In genomic region chr15:10223614-10224155, GRCm38 (mm10) we compare ENCODE assay signal across 21 mouse cellular contexts.
"Had no signal": no experiment of that assay in that cellular context is flagged by ENCODE, and none has a peak within 500 bp of the region (broad histone marks: within the 10 kb centered on the region; RNA-seq: fewer than 3 reads in every experiment).

No protein-coding gene starts in this region.

- H3K4me2 ChIP-seq: limb, embryonic 13.5 days; liver, embryonic 15.5 days; midbrain, embryonic 12.5 days; midbrain, embryonic 15.5 days; neural tube, embryonic 12.5 days; neural tube, embryonic 15.5 days; stomach, embryonic 15.5 days had no signal

- DNase-seq: layer of hippocampus, adult 9-11 months; liver; lung, adult 2 months; lung, postnatal 14 days; lung, postnatal 4 days; right cerebral cortex, adult 18-20 months; right cerebral cortex, postnatal 14 days; spleen, adult 18-20 months; thymus, postnatal 36 days had no signal

- H3K27ac ChIP-seq: hindbrain, postnatal 0 days; layer of hippocampus, adult 2 months; limb, embryonic 10.5 days; limb, embryonic 13.5 days; liver, embryonic 15.5 days; midbrain, embryonic 12.5 days; midbrain, embryonic 15.5 days; neural tube, embryonic 12.5 days; neural tube, embryonic 15.5 days; stomach, embryonic 15.5 days had no signal

- H3K4me3 ChIP-seq: layer of hippocampus, adult 2 months; limb, embryonic 10.5 days; limb, embryonic 13.5 days; liver, embryonic 15.5 days; midbrain, embryonic 12.5 days; midbrain, embryonic 15.5 days; neural tube, embryonic 12.5 days; neural tube, embryonic 15.5 days; stomach, embryonic 15.5 days had no signal

- ATAC-seq: hindbrain, postnatal 0 days; inflammation-experienced regulatory T-cells, adult 6 months; intestine, embryonic 16.5 days; midbrain, embryonic 15.5 days had no signal

- H3K9ac ChIP-seq: limb, embryonic 13.5 days; liver, embryonic 15.5 days; midbrain, embryonic 12.5 days; midbrain, embryonic 15.5 days; neural tube, embryonic 12.5 days; neural tube, embryonic 15.5 days; stomach, embryonic 15.5 days had no signal

- H3K4me1 ChIP-seq: limb, embryonic 10.5 days; limb, embryonic 13.5 days; liver, embryonic 15.5 days; midbrain, embryonic 12.5 days; midbrain, embryonic 15.5 days; neural tube, embryonic 12.5 days; neural tube, embryonic 15.5 days; stomach, embryonic 15.5 days had no signal

- H3K27me3 ChIP-seq: limb, embryonic 13.5 days; liver, embryonic 15.5 days; midbrain, embryonic 12.5 days; midbrain, embryonic 15.5 days; neural tube, embryonic 12.5 days; neural tube, embryonic 15.5 days; stomach, embryonic 15.5 days had no signal

- H3K36me3 ChIP-seq: limb, embryonic 10.5 days; limb, embryonic 13.5 days; liver, embryonic 15.5 days; midbrain, embryonic 12.5 days; midbrain, embryonic 15.5 days; neural tube, embryonic 12.5 days; neural tube, embryonic 15.5 days; stomach, embryonic 15.5 days had no signal

- H3K9me3 ChIP-seq: limb, embryonic 10.5 days; limb, embryonic 13.5 days; liver, embryonic 15.5 days; midbrain, embryonic 12.5 days; midbrain, embryonic 15.5 days; neural tube, embryonic 12.5 days; neural tube, embryonic 15.5 days; stomach, embryonic 15.5 days had no signal
